Mouse (Mus musculus) hindbrain, embryonic 12.5 days (tissue): Measurements from ENCODE around the gene Dolpp1. TPM values are rescaled to one million over a fixed set of nuclear protein-coding genes. Genes with fewer than 3 reads are reported as not detected.

ENCODE experiments used
- ATAC-seq: fragments of 200-750 bp; cut with Nextera tagmentation; 2 replicates; pipeline ENCODE4 v1.8.0; 2017; ENCODE audit warnings: moderate TSS enrichment; ENCODE audit not compliant: low FRiP score
- H3K27ac ChIP-seq: fragments of 300-500 bp; sonication (generic); 2 replicates; pipeline ENCODE4 v1.5.1; 2016; ENCODE audit warnings: mild to moderate bottlenecking
- H3K27me3 ChIP-seq: fragments of 300-500 bp; sonication (generic); 2 replicates; pipeline ENCODE4 v1.6.1; 2016; ENCODE audit warnings: mild to moderate bottlenecking
- H3K36me3 ChIP-seq: fragments of 300-500 bp; sonication (generic); 2 replicates; pipeline ENCODE4 v1.6.1; 2016; ENCODE audit warnings: mild to moderate bottlenecking
- H3K4me1 ChIP-seq: fragments of 300-500 bp; sonication (generic); 2 replicates; pipeline ENCODE4 v1.6.1; 2016
- H3K4me2 ChIP-seq: fragments of 300-500 bp; sonication (generic); replicated peaks from 2 replicates; pipeline ENCODE4 v1.6.1; 2016; ENCODE audit warnings: mild to moderate bottlenecking
- H3K4me3 ChIP-seq: fragments of 300-500 bp; sonication (generic); 2 replicates; pipeline ENCODE4 v1.5.1; 2016; ENCODE audit warnings: mild to moderate bottlenecking
- H3K9ac ChIP-seq: fragments of 300-500 bp; sonication (generic); 2 replicates; pipeline ENCODE4 v1.6.1; 2016; ENCODE audit warnings: mild to moderate bottlenecking, moderate library complexity
- H3K9me3 ChIP-seq: fragments of 300-500 bp; sonication (generic); replicated peaks from 2 replicates; pipeline ENCODE4 v1.6.1; 2016; ENCODE audit warnings: mild to moderate bottlenecking
- WGBS: fragments of 180-500 bp; shearing (Covaris S2); methylation state at CpG from one replicate; pipeline ENCODE4 v1.1.7; 2016; 5-methylcytosine and 5-hydroxymethylcytosine counted together
- polyA plus RNA-seq: library from polyadenylated mRNA; unstranded; fragments of >200 nt; fragmentation: Nextera tagmentation; extraction: Ambion mirVana; gene quantifications from 2 replicates; pipeline ENCODE4 v1.2.1, GENCODE M21; 2016

Gene Dolpp1
- polyA plus RNA-seq, 1 experiment from 2014 or later = 50.2 TPM

GRCm38 (mm10) chr2:30440211-30440700 lies 48.2 kb downstream of the Dolpp1 start:
- peak overlapping the region; percentile 99 for H3K27ac ChIP-seq
- WGBS = 62% methylated on average over 3 of the region's 3 CpGs
- H3K9ac ChIP-seq = peak overlapping the region; percentile 36; the same call in 1 of the 2 replicates
- H3K4me1 ChIP-seq = peaks cover 53% of the 10 kb centered on the region
- no peaks in the 10 kb centered on the region for H3K9me3 ChIP-seq
- no peak overlapping the region for H3K4me3 ChIP-seq
- no peak for ATAC-seq
- H3K27me3 ChIP-seq = no peaks in the 10 kb centered on the region
- H3K36me3 ChIP-seq = peaks cover 48% of the 10 kb centered on the region
- no peak overlapping the region for H3K4me2 ChIP-seq

- Histone ChIP-seq H3K27me3 (no peaks in the 10 kb centered on the region), H3K4me1 (peaks cover 59% of the 10 kb centered on the region), H3K36me3 (peaks cover 49% of the 10 kb centered on the region), H3K9ac (peak overlapping the region; percentile 57), H3K9me3 (no peaks in the 10 kb centered on the region), H3K4me2 (peak overlapping the region; percentile 43), H3K4me3 (no peak overlapping the region; the same call in 1 of the 2 replicates), H3K27ac (peak overlapping the region; percentile 99)
- WGBS = 14% methylated on average over 12 of the region's 12 CpGs
- peak; percentile 33 for ATAC-seq
Observed at GRCm38 (mm10) chr2:30440701-30441517, 48.9 kb downstream of the Dolpp1 start.

- peak overlapping the region; percentile 43 for H3K4me2 ChIP-seq
- no peaks in the 10 kb centered on the region for H3K27me3 ChIP-seq
- peak overlapping the region; percentile 57 for H3K9ac ChIP-seq
- H3K4me3 ChIP-seq = no peak overlapping the region; the same call in 1 of the 2 replicates
- WGBS = 4% methylated on average over 15 of the region's 15 CpGs
- H3K27ac ChIP-seq = peak overlapping the region; percentile 99
- H3K4me1 ChIP-seq = peaks cover 61% of the 10 kb centered on the region
- peak; percentile 81 for ATAC-seq
- H3K36me3 ChIP-seq = peaks cover 47% of the 10 kb centered on the region
- H3K9me3 ChIP-seq = no peaks in the 10 kb centered on the region
Observed at GRCm38 (mm10) chr2:30441518-30442497, 49.8 kb downstream of the Dolpp1 start.

- no peaks in the 10 kb centered on the region for H3K9me3 ChIP-seq
- H3K4me3 ChIP-seq = no peak overlapping the region
- 48% methylated on average over 5 of the region's 5 CpGs for WGBS
- H3K9ac ChIP-seq = peak overlapping the region; percentile 57
- H3K27me3 ChIP-seq = no peaks in the 10 kb centered on the region
- H3K4me2 ChIP-seq = peak overlapping the region; percentile 43
- H3K27ac ChIP-seq = peak overlapping the region; percentile 99
- peaks cover 61% of the 10 kb centered on the region for H3K4me1 ChIP-seq
- ATAC-seq = no peak
- H3K36me3 ChIP-seq = peaks cover 43% of the 10 kb centered on the region
Observed at GRCm38 (mm10) chr2:30442498-30442890, 50.4 kb downstream of the Dolpp1 start.

- Histone ChIP-seq H3K27ac (peak overlapping the region; percentile 99), H3K4me1 (peaks cover 61% of the 10 kb centered on the region), H3K9me3 (no peaks in the 10 kb centered on the region), H3K36me3 (peaks cover 36% of the 10 kb centered on the region), H3K9ac (peak overlapping the region; percentile 24; the same call in 1 of the 2 replicates), H3K4me3 (no peak overlapping the region), H3K4me2 (no peak overlapping the region), H3K27me3 (no peaks in the 10 kb centered on the region)
- ATAC-seq = no peak
- 68% methylated on average over 4 of the region's 4 CpGs for whole genome bisulfite sequencing
Observed at GRCm38 (mm10) chr2:30443281-30443680, 51.2 kb downstream of the Dolpp1 start.

- H3K36me3 ChIP-seq = peaks cover 33% of the 10 kb centered on the region
- no peak for ATAC-seq
- no peaks in the 10 kb centered on the region for H3K9me3 ChIP-seq
- H3K27ac ChIP-seq = peak overlapping the region; percentile 99; the same call in 1 of the 2 replicates
- peaks cover 61% of the 10 kb centered on the region for H3K4me1 ChIP-seq
- 68% methylated on average over 5 of the region's 5 CpGs for WGBS
- no peak overlapping the region for H3K4me3 ChIP-seq
- no peak overlapping the region for H3K4me2 ChIP-seq
- no peaks in the 10 kb centered on the region for H3K27me3 ChIP-seq
- no peak overlapping the region; the same call in 1 of the 2 replicates for H3K9ac ChIP-seq
Observed at GRCm38 (mm10) chr2:30444006-30444405, 52.0 kb downstream of the Dolpp1 start.

GRCm38 (mm10) chr2:30444450-30444849 lies 52.4 kb downstream of the Dolpp1 start:
- Histone ChIP-seq H3K4me3 (no peak overlapping the region), H3K9me3 (no peaks in the 10 kb centered on the region), H3K9ac (no peak overlapping the region; the same call in 1 of the 2 replicates), H3K4me2 (no peak overlapping the region), H3K27me3 (no peaks in the 10 kb centered on the region), H3K36me3 (peaks cover 33% of the 10 kb centered on the region), H3K4me1 (peaks cover 61% of the 10 kb centered on the region), H3K27ac (peak overlapping the region; percentile 25; the same call in 1 of the 2 replicates)
- ATAC-seq = no peak

GRCm38 (mm10) chr2:30445312-30445711 lies 53.3 kb downstream of the Dolpp1 start:
- H3K4me3 ChIP-seq = no peak overlapping the region
- WGBS = 19% methylated on average over 2 of the region's 2 CpGs
- no peak overlapping the region for H3K4me2 ChIP-seq
- no peaks in the 10 kb centered on the region for H3K27me3 ChIP-seq
- H3K9ac ChIP-seq = peak overlapping the region; percentile 25
- peaks cover 55% of the 10 kb centered on the region for H3K4me1 ChIP-seq
- peak overlapping the region; percentile 46 for H3K27ac ChIP-seq
- H3K36me3 ChIP-seq = peaks cover 38% of the 10 kb centered on the region
- no peak for ATAC-seq
- H3K9me3 ChIP-seq = no peaks in the 10 kb centered on the region

GRCm38 (mm10) chr2:30446891-30447826 lies 55.1 kb downstream of the Dolpp1 start:
- Histone ChIP-seq H3K36me3 (peaks cover 40% of the 10 kb centered on the region), H3K9ac (no peak overlapping the region), H3K27me3 (no peaks in the 10 kb centered on the region), H3K4me2 (no peak overlapping the region), H3K9me3 (no peaks in the 10 kb centered on the region), H3K4me3 (no peak overlapping the region), H3K4me1 (peaks cover 37% of the 10 kb centered on the region), H3K27ac (peak overlapping the region; percentile 37; the same call in 1 of the 2 replicates)
- WGBS = 87% methylated on average over 10 of the region's 10 CpGs
- ATAC-seq = no peak

- Histone ChIP-seq H3K9ac (no peak overlapping the region), H3K9me3 (no peaks in the 10 kb centered on the region), H3K4me3 (no peak overlapping the region), H3K36me3 (peaks cover 39% of the 10 kb centered on the region), H3K4me2 (no peak overlapping the region), H3K27ac (no peak overlapping the region), H3K4me1 (peaks cover 25% of the 10 kb centered on the region), H3K27me3 (no peaks in the 10 kb centered on the region)
- ATAC-seq = no peak
- 88% methylated on average over 7 of the region's 7 CpGs for WGBS
Observed at GRCm38 (mm10) chr2:30448371-30448770, 56.3 kb downstream of the Dolpp1 start.
